Mouse (Mus musculus) liver, postnatal 0 days (tissue): ENCODE data around the gene Krt88. TPM values are rescaled to one million over a fixed set of nuclear protein-coding genes. Genes with fewer than 3 reads are reported as not detected.
A peak's percentile ranks its signal among the peaks of the same experiment; 100 is the strongest.

Source experiments
- ATAC-seq: fragments of 200-750 bp; cut with Nextera tagmentation; 2 replicates; pipeline ENCODE4 v1.8.0; 2017; ENCODE audit warnings: mild to moderate bottlenecking, moderate library complexity
- DNase-seq: peaks from one replicate; pipeline ENCODE4 v3.0.0-alpha.2; 2016
- H3K27ac ChIP-seq: fragments of 300-500 bp; sonication (generic); 2 replicates; pipeline ENCODE4 v1.5.1; 2014; ENCODE audit warnings: antibody characterized with exemption, moderate library complexity, mild to moderate bottlenecking, low read depth
- H3K27me3 ChIP-seq: fragments of 300-500 bp; sonication (generic); 2 replicates; pipeline ENCODE4 v1.6.1; 2014; ENCODE audit warnings: low read length, control low read depth, mixed read lengths; ENCODE audit not compliant: insufficient read depth
- H3K36me3 ChIP-seq: fragments of 300-500 bp; sonication (generic); replicated peaks from 2 replicates; pipeline ENCODE4 v1.6.1; 2014; ENCODE audit warnings: mild to moderate bottlenecking, control low read depth, low read length, moderate library complexity, mixed read lengths; ENCODE audit not compliant: insufficient read depth
- H3K4me1 ChIP-seq: fragments of 300-500 bp; sonication (generic); 2 replicates; pipeline ENCODE4 v1.6.1; 2014; ENCODE audit warnings: antibody characterized with exemption, mild to moderate bottlenecking, control low read depth; ENCODE audit not compliant: insufficient read depth
- H3K4me2 ChIP-seq: fragments of 300-500 bp; sonication (generic); 2 replicates; pipeline ENCODE4 v1.6.1; 2014; ENCODE audit warnings: low read depth, mild to moderate bottlenecking, low read length, moderate library complexity, mixed read lengths
- H3K4me3 ChIP-seq: fragments of 300-500 bp; sonication (generic); 2 replicates; pipeline ENCODE4 v1.5.1; 2014; ENCODE audit warnings: low read depth, low read length
- H3K9ac ChIP-seq: fragments of 300-500 bp; sonication (generic); replicated peaks from 2 replicates; pipeline ENCODE4 v1.6.1; 2014; ENCODE audit warnings: mild to moderate bottlenecking, moderate library complexity
- H3K9me3 ChIP-seq: fragments of 300-500 bp; sonication (generic); 2 replicates; pipeline ENCODE4 v1.6.1; 2016; ENCODE audit warnings: mild to moderate bottlenecking, control low read depth, low read length, mixed read lengths
- CTCF ChIP-seq: sonication (generic); IDR thresholded peaks from 2 replicates; pipeline ENCODE4 v1.5.1; 2016; ENCODE audit warnings: antibody characterized with exemption, low read depth
- EP300 ChIP-seq: IDR thresholded peaks from 2 replicates; pipeline ENCODE4 v1.6.1; 2016; ENCODE audit warnings: antibody characterized with exemption, low read depth, mild to moderate bottlenecking
- WGBS: fragments of 180-500 bp; shearing (Covaris S2); extraction: QIAGEN DNeasy Blood & Tissue Kit; methylation state at CpG from one replicate; pipeline ENCODE4 v1.1.7; 2014; ENCODE audit not compliant: insufficient replicate concordance; 5-methylcytosine and 5-hydroxymethylcytosine counted together
- polyA plus RNA-seq: library from polyadenylated mRNA; unstranded; fragments of >200 nt; fragmentation: Nextera tagmentation; extraction: Ambion mirVana; gene quantifications from 2 replicates; pipeline ENCODE4 v1.2.1, GENCODE M21; 2015

Gene Krt88
- polyA plus RNA-seq, 1 experiment from 2014 or later: not detected

GRCm38 (mm10) chr15:101463651-101464050, 16.1 kb downstream of the Krt88 start, which contains the start of gene Krt81:
Krt81 (minus strand) TSS chr15:101463751.
- Histone ChIP-seq H3K27ac (no peak within 1 kb of the TSS), H3K9ac (no peak within 1 kb of the TSS), H3K9me3 (no peaks in the 10 kb centered on the region), H3K4me2 (no peak within 1 kb of the TSS), H3K27me3 (no peaks in the 10 kb centered on the region), H3K36me3 (no peaks in the 10 kb centered on the region), H3K4me1 (no peaks in the 10 kb centered on the region), H3K4me3 (no peak within 1 kb of the TSS)
- WGBS: 75% methylated on average over 13 of the region's 13 CpGs
- ATAC-seq (no peak), DNase-seq (no peak)
- TF ChIP-seq CTCF: no peak
- no peak for TF ChIP-seq EP300

DNA sequence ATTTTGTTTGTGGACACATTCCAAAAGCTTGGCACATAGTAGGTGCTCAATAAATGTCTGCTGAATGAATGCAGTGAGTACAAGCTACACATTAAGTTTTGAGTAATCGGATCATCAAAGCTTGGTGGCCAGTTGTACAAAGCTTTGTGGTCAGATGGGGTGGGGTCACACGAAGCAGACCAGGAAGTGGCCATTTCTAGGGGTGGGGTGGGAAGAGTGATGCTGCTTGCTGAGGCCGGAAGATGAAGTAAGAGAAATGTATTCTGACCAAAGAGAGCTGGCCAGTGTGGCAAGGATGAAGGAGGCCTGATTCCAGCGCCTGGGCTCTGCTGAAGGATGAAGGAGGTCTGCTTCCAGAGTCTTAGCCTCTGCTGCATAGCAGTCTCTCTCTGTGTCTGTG, 21.5 kb downstream of the Krt88 start:
- Histone ChIP-seq H3K36me3 (no peaks in the 10 kb centered on the region), H3K4me1 (no peaks in the 10 kb centered on the region), H3K9ac (no peak overlapping the region), H3K9me3 (no peaks in the 10 kb centered on the region), H3K27ac (no peak overlapping the region), H3K27me3 (no peaks in the 10 kb centered on the region), H3K4me2 (no peak overlapping the region), H3K4me3 (no peak overlapping the region)
- TF ChIP-seq EP300 (no peak), CTCF (no peak)
- ATAC-seq: no peak
- no peak for DNase-seq
- 46% methylated on average over 4 of the region's 4 CpGs for WGBS

DNA sequence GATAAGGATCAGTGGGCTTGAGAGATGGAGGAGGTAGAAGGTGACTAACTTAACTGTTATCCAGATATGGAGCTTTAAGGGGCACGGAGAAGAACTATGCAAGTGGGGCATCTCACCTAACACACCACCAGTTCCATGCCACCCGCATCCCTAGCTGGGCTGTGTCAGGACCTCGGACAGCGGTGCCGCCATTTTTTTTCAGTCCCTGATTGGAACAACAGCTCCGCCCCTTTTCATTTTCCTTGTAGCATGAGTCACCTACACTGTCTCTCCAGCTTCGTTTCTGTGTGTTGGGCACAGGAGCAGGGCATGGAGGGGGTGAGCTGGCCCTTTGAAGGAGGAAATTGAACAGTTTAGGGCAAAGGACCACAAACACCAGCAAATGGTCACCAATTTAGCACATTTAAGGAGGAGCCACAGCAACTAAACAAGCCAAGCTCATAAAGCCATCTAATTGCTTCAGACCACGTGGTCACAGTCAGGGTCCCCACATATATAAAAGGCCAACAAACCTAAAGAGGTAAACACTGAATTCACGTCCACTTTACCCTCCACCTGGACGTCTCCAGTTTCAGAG, 25.5 kb downstream of the Krt88 start, which contains the start of gene Krt86:
Krt86 (plus strand) TSS at position 527 of the 577 bp plus-strand sequence.
- no peak for TF ChIP-seq CTCF
- TF ChIP-seq EP300: no peak
- 20% methylated on average over 10 of the region's 10 CpGs for WGBS
- H3K9ac ChIP-seq: no peak within 1 kb of the TSS
- no peak within 1 kb of the TSS for H3K27ac ChIP-seq
- H3K4me1 ChIP-seq: no peaks in the 10 kb centered on the region
- no peaks in the 10 kb centered on the region for H3K27me3 ChIP-seq
- no peaks in the 10 kb centered on the region for H3K9me3 ChIP-seq
- H3K4me2 ChIP-seq: no peak within 1 kb of the TSS
- no peaks in the 10 kb centered on the region for H3K36me3 ChIP-seq
- DNase-seq (peak; percentile 51), ATAC-seq (no peak)
- H3K4me3 ChIP-seq: no peak within 1 kb of the TSS

GRCm38 (mm10) chr15:101479007-101479665, 31.6 kb downstream of the Krt88 start:
- peak; percentile 58 for DNase-seq
- Histone ChIP-seq H3K36me3 (no peaks in the 10 kb centered on the region), H3K4me3 (no peak overlapping the region), H3K27me3 (peaks cover 10% of the 10 kb centered on the region), H3K4me1 (no peaks in the 10 kb centered on the region), H3K9ac (no peak overlapping the region), H3K27ac (no peak overlapping the region), H3K4me2 (peak overlapping the region; percentile 55), H3K9me3 (no peaks in the 10 kb centered on the region)
- TF ChIP-seq EP300: no peak
- TF ChIP-seq CTCF: peak; percentile 54
- WGBS: 8% methylated on average over 31 of the region's 31 CpGs
- no peak for ATAC-seq

- H3K9me3 ChIP-seq: no peaks in the 10 kb centered on the region
- H3K4me2 ChIP-seq: peak overlapping the region; percentile 55
- H3K4me3 ChIP-seq: no peak overlapping the region
- no peak overlapping the region for H3K9ac ChIP-seq
- H3K27me3 ChIP-seq: peaks cover 10% of the 10 kb centered on the region
- TF ChIP-seq EP300 (no peak), CTCF (no peak)
- ATAC-seq (no peak), DNase-seq (no peak)
- peaks cover 2% of the 10 kb centered on the region; the same call in 1 of the 2 replicates for H3K4me1 ChIP-seq
- H3K27ac ChIP-seq: no peak overlapping the region
- 32% methylated on average over 11 of the region's 11 CpGs for WGBS
- H3K36me3 ChIP-seq: no peaks in the 10 kb centered on the region
Measured at GRCm38 (mm10) chr15:101479666-101480060, 32.1 kb downstream of the Krt88 start.

- Histone ChIP-seq H3K27me3 (peaks cover 10% of the 10 kb centered on the region), H3K27ac (no peak overlapping the region), H3K4me1 (peaks cover 6% of the 10 kb centered on the region; the same call in 1 of the 2 replicates), H3K9ac (no peak overlapping the region), H3K4me3 (no peak overlapping the region), H3K36me3 (no peaks in the 10 kb centered on the region), H3K4me2 (no peak overlapping the region), H3K9me3 (no peaks in the 10 kb centered on the region)
- TF ChIP-seq CTCF (no peak), EP300 (no peak)
- no peak for DNase-seq
- no peak for ATAC-seq
- 31% methylated on average over 4 of the region's 4 CpGs for WGBS
Measured at GRCm38 (mm10) chr15:101482056-101482455, 34.5 kb downstream of the Krt88 start.
